Mouse (Mus musculus) cortical plate, adult 2 months (tissue): ENCODE results near the gene Tmem246.

Experiments
- CTCF ChIP-seq: fragments of 200-500 bp; IDR thresholded peaks from 2 replicates; pipeline ENCODE4 v1.5.1; 2011; ENCODE audit warnings: mild to moderate bottlenecking, control low read depth, low read length; ENCODE audit not compliant: insufficient read depth; ENCODE audit errors: extremely low read depth
- POLR2A ChIP-seq: fragments of 200-500 bp; IDR thresholded peaks from 2 replicates; pipeline ENCODE4 v1.6.1; 2011; ENCODE audit warnings: mild to moderate bottlenecking, low read length, control low read depth; ENCODE audit not compliant: insufficient read depth; ENCODE audit errors: extremely low read depth

DNA sequence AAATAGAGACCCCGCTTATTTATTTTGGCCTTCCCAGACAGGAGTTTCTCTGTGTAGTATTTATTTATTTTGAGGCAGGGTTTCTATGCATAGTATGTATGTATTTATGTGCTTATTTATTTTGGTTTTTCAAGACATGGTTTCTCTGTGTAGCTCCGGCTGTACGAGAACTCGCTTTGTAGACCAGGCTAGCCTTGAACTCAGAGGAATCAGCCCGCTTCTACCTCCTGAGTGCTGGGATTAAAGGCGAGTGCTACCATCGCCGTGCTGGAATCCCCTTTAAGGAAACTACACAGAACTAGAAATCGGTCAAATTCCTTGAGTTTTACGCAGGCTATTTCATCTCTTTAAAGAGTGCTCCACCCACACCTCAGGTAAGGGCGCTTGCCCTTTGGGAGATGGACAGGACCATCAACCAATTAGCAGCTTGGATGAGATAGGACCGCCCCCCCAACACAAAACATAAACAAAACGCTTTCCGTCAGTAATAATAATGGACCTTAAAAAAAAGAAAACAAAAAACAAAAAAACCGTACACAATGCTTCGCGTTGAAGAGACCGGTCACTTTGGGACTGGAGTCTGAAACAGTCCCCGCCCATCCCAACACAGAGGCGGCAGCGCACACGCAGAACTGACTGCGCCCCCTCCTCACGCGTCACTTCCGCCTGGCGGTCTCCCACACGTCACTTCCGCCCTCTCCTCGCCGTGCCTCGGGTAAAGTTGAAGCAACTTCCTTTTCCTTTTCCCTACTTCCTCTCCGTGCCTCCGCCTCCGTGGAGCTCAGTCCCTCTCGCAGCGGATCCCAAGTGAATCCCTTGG, 33.9 kb upstream of the Tmem246 start, which contains the start of gene Rnf20:
- TF ChIP-seq CTCF (no peak), POLR2A (peak; percentile 99)
